Comparison of ENCODE assay signal across 8 mouse cellular contexts in the genomic region with DNA sequence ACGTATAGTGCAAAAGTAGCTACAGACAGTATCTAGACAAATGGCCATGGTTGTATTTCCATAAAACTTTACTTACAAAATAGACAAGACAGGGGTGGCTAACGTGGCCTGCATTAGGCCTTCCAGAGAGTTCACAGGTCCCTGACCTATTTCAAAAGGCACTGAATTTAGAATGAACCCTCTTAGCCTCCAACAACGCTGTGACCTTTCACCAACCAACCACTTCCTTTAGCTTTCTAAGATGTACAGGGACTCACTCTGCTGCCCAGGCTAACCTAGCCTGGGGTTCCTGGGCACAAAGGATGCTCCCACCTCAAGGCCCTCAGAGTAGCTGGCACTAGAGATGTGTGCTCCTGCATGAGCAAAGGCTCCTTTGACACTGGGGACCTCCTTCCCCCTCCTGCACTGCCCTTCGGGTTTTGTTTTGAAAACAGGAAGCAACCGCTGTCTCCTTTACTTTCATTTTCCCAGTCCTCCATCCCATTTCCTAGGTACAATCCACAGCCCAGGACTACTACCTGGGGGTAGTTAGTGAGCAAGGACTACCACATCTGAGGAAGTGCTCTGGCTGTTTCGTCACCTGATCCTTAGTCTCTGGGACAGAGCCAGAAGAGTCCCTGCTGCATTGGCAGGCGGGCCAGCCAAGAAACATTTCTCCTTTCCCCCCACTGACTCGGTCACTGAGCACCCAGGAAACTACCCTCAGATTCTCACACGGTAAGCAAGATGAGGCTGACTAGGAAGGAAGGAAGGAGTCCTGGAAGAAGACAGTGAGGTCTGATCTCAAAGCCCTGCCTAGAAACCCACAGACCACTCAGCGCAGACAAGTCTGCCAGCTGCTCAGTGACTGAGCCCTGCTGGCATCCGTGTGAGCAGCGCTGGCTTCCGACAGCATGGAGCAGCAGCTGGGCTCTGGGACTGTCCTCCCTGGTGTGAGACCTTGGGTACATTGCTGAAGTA. TPM values are rescaled to one million over a fixed set of nuclear protein-coding genes. Genes with fewer than 3 reads are reported as not detected.
DNase-seq lines count a peak whose midpoint lies in the region; ATAC-seq lines count a peak whose summit lies in the region.

No protein-coding gene starts in this region.

- H3K4me1 ChIP-seq in erythroblast, embryonic 14.5 days (ENCODE audit: control insufficient read depth), result peaks cover 12% of the 10 kb centered on the region
- H3K4me1 ChIP-seq in kidney, embryonic 15.5 days, result peaks cover 38% of the 10 kb centered on the region

- H3K4me3 ChIP-seq in erythroblast, embryonic 14.5 days (replicated peaks), result peak overlapping the region; percentile 54
- H3K4me3 ChIP-seq in kidney, embryonic 15.5 days (replicated peaks), result no peak overlapping the region

- H3K9me3 ChIP-seq in erythroblast, embryonic 14.5 days (ENCODE audit: control insufficient read depth, low read length), result no peaks in the 10 kb centered on the region
- H3K9me3 ChIP-seq in kidney, embryonic 15.5 days (replicated peaks), result no peaks in the 10 kb centered on the region

- ATAC-seq in kidney, embryonic 15.5 days (replicated peaks; ENCODE audit: low FRiP score), result no peak
- ATAC-seq in megakaryocyte progenitor cell, adult 5-6 weeks (replicated peaks; ENCODE audit: poor library complexity), result peak; percentile 67

- WGBS in kidney, embryonic 15.5 days, result 51% methylated on average over 13 of the region's 13 CpGs

- H3K4me2 ChIP-seq in kidney, embryonic 15.5 days, result peak overlapping the region; percentile 24; the same call in 1 of the 2 replicates

- intact Hi-C loops in left cerebral cortex, postnatal 14 days (cut with DNase I), result no loop called here

- H3K9ac ChIP-seq in kidney, embryonic 15.5 days, result no peak overlapping the region

- peak; percentile 8 to 18 for DNase-seq in left cerebral cortex, postnatal 14 days (ENCODE audit: low spot score in 2 of 2)
- DNase-seq in left cerebral cortex, adult 11 months (ENCODE audit: low spot score), result no peak
- DNase-seq in MEL-GATA-1-ER (ENCODE audit: extremely low read depth, low read depth), result peak; percentile 59
- DNase-seq in ovary, postnatal 10 days (ENCODE audit: low spot score), result no peak
- no peak for DNase-seq in frontal cortex, postnatal 36 days (ENCODE audit: low spot score in 2 of 2)

- H3K27me3 ChIP-seq in erythroblast, embryonic 14.5 days (ENCODE audit: control insufficient read depth), result peaks cover 2% of the 10 kb centered on the region; the same call in 1 of the 2 replicates
- H3K27me3 ChIP-seq in kidney, embryonic 15.5 days, result peaks cover 5% of the 10 kb centered on the region; the same call in 1 of the 2 replicates

- no peak overlapping the region for H3K27ac ChIP-seq in kidney, embryonic 15.5 days

- no peaks in the 10 kb centered on the region for H3K36me3 ChIP-seq in erythroblast, embryonic 14.5 days (ENCODE audit: control insufficient read depth)
- H3K36me3 ChIP-seq in kidney, embryonic 15.5 days, result no peaks in the 10 kb centered on the region

RNA-seq across cellular contexts. Expression of a gene that starts 8.9 kb away (rescaled TPM):
- 10 to 100 TPM; 46.6 to 54.0 TPM for total RNA-seq in left cerebral cortex, postnatal 14 days (2021)
- under 0.01 TPM in 1 of 2 replicates, not detected in the other for polyA plus RNA-seq in erythroblast, embryonic 14.5 days (2012)
- 2.0 and 2.7 TPM in 2 replicates for polyA plus RNA-seq in kidney, embryonic 15.5 days (2015; fragmentation: Nextera tagmentation; extraction: Ambion mirVana)
- 1.9 and 2.9 TPM in 2 replicates for total RNA-seq in megakaryocyte progenitor cell, adult 5-6 weeks (2015)
- total RNA-seq in megakaryocyte progenitor cell, adult 5-6 weeks (2017), result 1.00 and 3.3 TPM in 2 replicates

Comparison
In these comparisons a context has a peak if more than half of its experiments do, and no peak if none do; other contexts are left out.
1. DNase-seq: peak in left cerebral cortex, postnatal 14 days (2 of 2) and MEL-GATA-1-ER (single experiment); none in left cerebral cortex, adult 11 months (single experiment), ovary, postnatal 10 days (single experiment) and frontal cortex, postnatal 36 days (0 of 2).
2. RNA of a gene that starts 8.9 kb away (total RNA-seq): 46.6 to 54.0 TPM in left cerebral cortex, postnatal 14 days; 1.00 to 3.3 TPM in megakaryocyte progenitor cell, adult 5-6 weeks; every median in the first group is over 10 times any median in the second.